Mouse (Mus musculus) left cerebral cortex, adult 18-20 months (tissue): ENCODE measurements around the gene Btf3. TPM values are rescaled to one million over a fixed set of nuclear protein-coding genes. Genes with fewer than 3 reads are reported as not detected.

Experiments
- DNase-seq, 2 experiments: peaks; one replicate each; pipeline ENCODE4 v3.0.0; 2021 to 2022; ENCODE audit warnings: low spot score in 2 of 2, mixed read lengths in 1 of 2
- total RNA-seq, 2 experiments: library from RNA; stranded (reverse); gene quantifications; 2 replicates each; pipeline ENCODE4 v1.2.3; 2021

The Btf3 gene
- total RNA-seq, 2 experiments from 2014 or later: 171 to 175 TPM

GRCm38 (mm10) chr13:98349491-98349890, 32.7 kb upstream of the Btf3 start:
- no peak for DNase-seq

GRCm38 (mm10) chr13:98340506-98340905, 23.7 kb upstream of the Btf3 start:
- no peak for DNase-seq

- no peak for DNase-seq
Observed at GRCm38 (mm10) chr13:98336205-98336604, 19.4 kb upstream of the Btf3 start.

DNA sequence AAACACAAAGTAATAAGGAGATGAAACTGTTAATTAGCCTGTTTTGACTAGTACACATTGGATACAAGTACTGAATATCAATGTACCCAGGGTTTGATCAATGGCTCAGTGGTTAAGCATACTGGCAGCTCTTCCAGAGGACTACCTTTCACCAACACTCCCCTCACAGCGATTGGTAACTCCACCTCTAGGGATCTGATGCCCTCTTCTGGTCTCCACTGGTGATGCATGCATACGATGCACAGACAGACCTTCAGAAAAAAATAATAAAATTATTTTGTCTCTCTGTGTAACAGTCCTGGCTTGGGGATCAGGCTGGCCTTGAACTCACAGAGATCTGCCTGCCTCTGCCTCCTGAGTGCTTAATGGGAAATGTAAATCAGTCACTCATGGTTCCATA, 15.3 kb upstream of the Btf3 start:
- no peak for DNase-seq

DNA sequence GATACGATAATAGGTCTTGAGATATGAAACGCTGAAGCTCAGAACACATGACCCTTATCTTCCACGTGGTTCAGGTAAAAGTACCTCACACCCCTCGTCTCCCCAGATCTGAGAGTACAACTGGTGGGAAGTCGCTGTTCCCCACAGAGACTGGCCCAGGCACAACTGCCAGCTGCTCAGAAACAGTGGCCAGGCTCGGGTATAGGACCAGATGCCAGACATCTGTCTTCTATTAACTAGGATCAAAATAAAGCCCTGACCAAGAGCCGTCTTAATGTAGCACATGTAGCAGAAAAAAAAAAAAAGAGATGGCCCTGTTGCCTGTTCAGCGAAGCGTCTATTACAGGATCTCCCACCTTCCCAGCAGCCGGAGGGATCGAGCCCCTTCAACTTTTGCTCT, 8.2 kb upstream of the Btf3 start:
- DNase-seq: no peak

- DNase-seq: no peak
Observed at GRCm38 (mm10) chr13:98317911-98318310, 1.1 kb upstream of the Btf3 start.

- DNase-seq: peak in 1 of 2 experiments; percentile 3
Observed at GRCm38 (mm10) chr13:98317246-98317677, 456 bp upstream of the Btf3 start.

GRCm38 (mm10) chr13:98316140-98316479, 696 bp downstream of the Btf3 start:
- DNase-seq: peak in 1 of 2 experiments; percentile 9

DNA sequence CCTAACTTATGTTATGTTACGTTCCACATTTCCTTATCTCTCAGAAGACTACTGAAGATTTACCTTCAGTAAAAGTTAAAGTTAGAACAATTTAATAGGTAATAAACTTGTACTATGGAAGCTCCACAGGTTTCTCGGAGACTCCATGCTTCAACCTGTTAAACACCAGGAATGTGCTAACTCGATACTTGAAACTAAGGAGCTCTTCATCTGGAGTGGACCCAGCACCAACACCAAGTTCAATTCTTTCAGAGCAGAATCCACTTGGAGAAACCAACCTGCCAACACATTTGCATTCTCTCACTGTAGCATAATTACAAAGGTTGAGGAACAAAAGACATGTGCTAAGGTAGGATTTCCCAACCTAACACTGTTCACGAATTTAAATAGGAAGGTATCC, 1.7 kb downstream of the Btf3 start:
- DNase-seq: no peak

DNA sequence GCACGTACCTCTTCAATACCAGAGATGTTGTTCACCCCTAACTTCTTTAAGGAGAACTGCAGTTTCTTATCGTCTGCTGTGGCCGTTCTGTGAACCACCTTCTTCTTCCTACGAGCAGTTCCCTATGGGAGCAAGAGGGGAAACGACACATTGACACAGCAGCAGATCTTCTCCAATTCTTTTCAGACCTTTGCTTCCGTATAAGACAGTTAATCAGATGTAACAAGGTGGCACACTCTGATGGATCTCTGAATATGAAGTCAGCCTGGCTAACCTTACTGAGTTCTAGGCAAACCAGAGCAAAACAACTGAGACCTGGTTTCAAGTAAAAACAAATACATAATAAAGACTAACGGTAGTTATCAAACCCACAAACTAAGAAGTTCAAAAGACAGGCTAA, 3.2 kb downstream of the Btf3 start:
- DNase-seq: no peak

DNA sequence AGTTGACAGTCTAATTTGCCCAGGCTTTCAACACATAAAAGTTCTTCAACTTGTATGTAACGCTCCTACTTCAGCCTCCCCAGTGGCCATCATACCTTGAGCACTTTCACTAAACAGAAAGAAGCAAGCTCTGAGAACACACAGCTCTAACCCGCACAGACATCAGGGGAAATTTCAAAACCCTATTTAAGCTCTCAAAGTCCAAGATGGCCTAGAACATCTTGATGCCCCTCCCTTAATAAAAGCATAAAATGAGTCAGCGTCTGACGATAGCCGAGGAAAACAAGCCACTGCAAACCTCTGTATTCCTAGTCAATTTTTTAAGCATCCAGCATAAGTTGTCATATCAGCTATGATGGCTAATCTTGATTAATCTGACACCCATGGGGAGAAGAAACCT, 5.2 kb downstream of the Btf3 start:
- no peak for DNase-seq

GRCm38 (mm10) chr13:98308724-98309123, 8.1 kb downstream of the Btf3 start:
- no peak for DNase-seq

DNA sequence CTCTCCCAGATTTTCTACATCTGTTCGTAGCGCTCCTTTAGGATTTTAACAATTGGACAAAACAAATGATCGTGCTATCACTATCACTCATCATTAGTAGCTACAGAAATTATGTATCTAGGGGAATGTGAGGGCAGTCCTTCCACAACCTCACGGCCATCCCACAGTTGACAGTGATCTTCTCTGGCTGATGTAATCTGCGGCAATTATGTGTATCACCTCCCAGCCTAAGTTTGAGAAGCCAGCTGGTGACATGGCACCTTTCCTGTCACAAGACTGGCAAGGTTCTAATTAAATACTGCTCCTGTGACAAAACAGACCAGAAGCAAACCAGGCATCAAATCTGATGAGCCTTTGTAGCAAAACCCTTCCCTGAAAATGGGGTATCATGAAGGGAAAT, 8.8 kb downstream of the Btf3 start:
- DNase-seq: no peak

DNA sequence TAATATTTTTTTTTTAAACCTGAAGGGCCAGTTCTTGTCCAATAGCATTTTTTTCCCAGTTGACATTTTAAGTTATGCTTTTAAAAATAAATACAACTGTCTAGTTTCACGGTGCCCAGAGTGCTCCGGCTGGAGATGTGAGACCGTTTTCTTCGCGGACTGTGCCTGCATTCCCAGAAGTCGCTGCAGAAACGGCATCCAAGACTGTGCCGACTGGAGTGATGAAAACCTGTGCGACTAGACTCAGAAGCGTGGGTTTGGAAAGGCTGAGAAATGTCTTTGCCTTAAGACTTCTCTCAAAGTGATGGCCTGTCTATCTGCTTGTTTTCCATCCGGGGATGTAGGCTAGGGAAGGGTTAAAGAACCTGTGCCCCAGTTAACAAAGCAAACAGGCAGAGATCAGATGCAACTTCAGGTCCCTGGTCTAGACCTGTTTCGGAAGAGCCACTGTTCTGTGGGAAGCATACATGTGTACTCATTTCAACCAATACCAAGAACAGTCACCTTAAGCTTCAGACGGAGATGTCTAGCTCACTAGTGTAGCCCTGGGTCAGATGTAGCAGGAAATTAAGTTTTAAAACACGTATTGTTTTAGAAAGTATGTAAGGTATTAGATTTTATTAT, 9.8 kb downstream of the Btf3 start:
- peak; percentile 4 to 10 for DNase-seq

DNA sequence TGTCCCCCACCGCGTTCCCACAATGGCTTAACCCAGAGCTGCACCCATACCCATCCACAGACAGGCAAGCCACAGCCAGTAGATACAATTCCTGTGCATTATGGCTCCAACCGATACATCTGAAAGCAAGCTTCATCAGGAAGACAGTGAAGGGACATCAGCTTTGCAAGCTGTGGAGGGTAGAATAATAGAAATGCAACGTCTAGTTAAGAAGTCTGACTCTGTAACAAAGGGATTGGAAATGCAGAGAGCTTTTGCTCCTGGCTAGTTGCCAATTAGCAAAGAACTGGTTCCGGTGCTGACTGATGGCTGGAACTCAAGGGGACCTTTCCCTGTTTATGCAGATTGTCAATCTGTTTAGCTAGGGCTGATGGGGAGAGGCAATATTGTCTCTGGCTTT, 10.4 kb downstream of the Btf3 start:
- no peak for DNase-seq

DNA sequence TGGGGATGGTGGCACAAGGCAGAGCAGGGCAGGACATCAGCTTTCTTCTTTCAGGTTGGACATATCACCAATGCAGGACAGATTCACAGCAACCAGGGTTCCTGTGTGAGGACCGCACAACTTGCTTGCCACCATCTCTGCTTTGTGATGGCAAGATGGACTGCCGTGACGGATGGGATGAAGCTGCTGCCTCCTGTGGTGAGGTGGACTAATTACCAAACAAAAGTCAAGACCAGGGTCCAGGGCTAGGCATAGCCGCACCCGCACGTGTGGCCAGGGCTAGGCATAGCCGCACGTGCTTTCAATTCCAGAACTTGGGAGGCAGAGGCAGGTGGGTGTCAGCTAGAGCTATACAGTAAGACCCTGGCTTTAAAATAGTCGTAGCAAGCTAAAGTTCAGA, 11.5 kb downstream of the Btf3 start:
- DNase-seq: no peak

GRCm38 (mm10) chr13:98298833-98299758, 17.7 kb downstream of the Btf3 start:
- peak; percentile 77 to 86 for DNase-seq

DNA sequence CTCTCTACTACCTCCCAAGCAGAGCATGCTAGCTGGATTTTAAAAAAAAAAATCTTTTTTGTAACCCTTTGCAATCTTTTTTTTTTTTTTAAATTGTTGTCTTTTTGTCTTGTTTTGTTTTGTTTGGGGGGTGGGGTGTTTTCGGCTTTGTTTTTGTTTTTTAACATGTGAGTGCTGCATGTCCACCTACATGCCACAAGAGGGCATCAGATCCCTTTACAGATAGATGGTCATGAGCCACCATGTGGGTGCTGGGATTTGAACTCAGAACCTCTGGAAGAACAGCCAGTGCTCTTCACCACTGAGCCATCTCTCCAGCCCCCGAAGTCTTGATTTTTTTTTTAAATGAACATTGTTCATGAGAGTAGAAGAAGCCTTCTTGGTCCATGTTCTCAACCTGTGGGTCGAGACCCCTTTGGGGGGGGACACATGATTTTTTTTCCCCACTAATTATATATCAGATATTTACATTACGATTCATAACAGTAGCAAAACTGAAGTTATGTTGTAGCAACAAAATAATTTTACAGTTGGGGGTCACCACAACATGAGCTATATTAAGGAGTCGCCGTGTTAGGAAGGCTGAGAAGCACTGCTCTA, 18.8 kb downstream of the Btf3 start:
- DNase-seq: no peak

GRCm38 (mm10) chr13:98296072-98296471, 20.7 kb downstream of the Btf3 start:
- DNase-seq: no peak

DNA sequence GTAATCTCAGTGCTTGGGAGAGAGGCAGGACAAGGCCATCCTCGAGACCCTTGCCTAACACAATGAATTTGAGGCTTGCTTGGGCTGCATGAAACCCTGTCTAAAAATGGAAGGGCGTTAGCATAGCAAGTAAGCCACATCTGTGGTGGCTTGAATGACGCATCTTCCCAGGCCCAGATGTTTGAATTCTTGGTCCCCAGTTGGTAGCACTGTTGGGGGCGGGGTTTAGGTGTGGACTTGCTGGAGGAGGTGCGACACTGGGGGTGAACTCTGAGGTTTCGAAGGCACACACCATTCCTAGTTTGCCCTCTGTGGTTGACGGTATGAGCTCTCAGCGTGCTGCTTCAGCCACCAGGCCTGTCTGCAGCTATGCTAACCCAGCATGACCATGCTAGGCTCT, 25.1 kb downstream of the Btf3 start:
- no peak for DNase-seq

DNA sequence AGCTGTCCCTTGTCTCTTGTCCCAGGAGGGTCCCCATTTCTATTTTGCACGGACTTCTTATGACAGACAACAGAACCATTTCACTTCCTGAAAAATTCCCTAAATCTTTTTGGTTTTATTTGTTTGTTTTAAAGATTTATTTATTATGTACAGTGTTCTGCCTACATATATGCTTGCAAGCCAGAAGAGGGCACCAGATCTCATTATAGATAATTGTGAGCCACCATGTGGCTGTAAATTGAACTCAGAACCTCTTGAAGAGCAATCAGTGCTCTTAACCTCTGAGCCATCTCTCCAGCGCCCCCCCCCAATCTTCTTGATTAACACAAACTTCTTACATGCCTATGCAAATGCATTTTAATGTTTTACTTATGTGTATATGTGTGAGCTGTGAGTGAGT, 26.1 kb downstream of the Btf3 start:
- DNase-seq: no peak

- DNase-seq: no peak
Observed at GRCm38 (mm10) chr13:98280990-98281650, 35.7 kb downstream of the Btf3 start.
